Mouse (Mus musculus) T-helper 17 cell (primary cell): Measurements from ENCODE around the gene Npl.

Source experiments
- in situ Hi-C, 2 experiments: fragments of 300-600 bp; cut with MboI, MseI; formaldehyde crosslinking; loops; 1 replicate in 1 of 2; 2 replicates in 1 of 2; pipeline ENCODE4 v1.15.1; 2025; ENCODE audit warnings: high pct_unique_total_duplicates in 2 of 2

Gene Npl

GRCm38 (mm10) chr1:153549536-153550199 lies at the start of gene Npl:
Npl (minus strand) TSS chr1:153550045.
- in situ Hi-C loops: loop anchor here in 1 of 2 experiments (25.0 kb wide), 1 partner anchor 563 kb away; no protein-coding TSS in a partner anchor

GRCm38 (mm10) chr1:153599302-153600045 lies 49.6 kb upstream of the Npl start:
- in situ Hi-C loops: no loop called here

- in situ Hi-C loops: no loop called here
These were observed 48.9 kb upstream of the Npl start for GRCm38 (mm10) chr1:153598773-153599172.

GRCm38 (mm10) chr1:153593678-153594077 lies 43.8 kb upstream of the Npl start:
- in situ Hi-C loops: no loop called here

- in situ Hi-C loops: no loop called here
These were observed 40.4 kb upstream of the Npl start for GRCm38 (mm10) chr1:153590176-153590734.

GRCm38 (mm10) chr1:153587956-153588355 lies 38.1 kb upstream of the Npl start:
- in situ Hi-C loops: no loop called here

GRCm38 (mm10) chr1:153586826-153587225 lies 37.0 kb upstream of the Npl start:
- in situ Hi-C loops: no loop called here

- in situ Hi-C loops: no loop called here
These were observed 35.9 kb upstream of the Npl start for GRCm38 (mm10) chr1:153585752-153586151.

- in situ Hi-C loops: no loop called here
These were observed 33.3 kb upstream of the Npl start for GRCm38 (mm10) chr1:153583189-153583588.

- in situ Hi-C loops: no loop called here
These were observed 24.9 kb upstream of the Npl start for GRCm38 (mm10) chr1:153574730-153575129.

GRCm38 (mm10) chr1:153572271-153573043 lies 22.6 kb upstream of the Npl start:
- in situ Hi-C loops: no loop called here

GRCm38 (mm10) chr1:153565701-153566100 lies 15.9 kb upstream of the Npl start:
- in situ Hi-C loops: loop anchor here in 1 of 2 experiments (5.0 kb wide), 1 partner anchor 107 kb away; no protein-coding TSS in a partner anchor

- in situ Hi-C loops: loop anchor here in 1 of 2 experiments (5.0 kb wide), 1 partner anchor 108 kb away; no protein-coding TSS in a partner anchor
These were observed 14.9 kb upstream of the Npl start for GRCm38 (mm10) chr1:153564701-153565100.

GRCm38 (mm10) chr1:153563675-153564074 lies 13.8 kb upstream of the Npl start:
- in situ Hi-C loops: no loop called here

GRCm38 (mm10) chr1:153560805-153561204 lies 11.0 kb upstream of the Npl start:
- in situ Hi-C loops: no loop called here

- in situ Hi-C loops: loop anchor here (5.0 kb wide), 3 partner anchors 58 to 288 kb away; partner anchors contain the start of gene Rnasel (in 2 of the 2)
These were observed 9.9 kb upstream of the Npl start for GRCm38 (mm10) chr1:153559701-153560100.

GRCm38 (mm10) chr1:153559126-153559647 lies 9.3 kb upstream of the Npl start:
- in situ Hi-C loops: loop anchor here (5.0 kb wide), 3 partner anchors 58 to 288 kb away; partner anchors contain the start of gene Rnasel (in 2 of the 2)

GRCm38 (mm10) chr1:153556896-153557295 lies 7.1 kb upstream of the Npl start:
- in situ Hi-C loops: loop anchor here (5.0 kb wide), 3 partner anchors 60 to 290 kb away; partner anchors contain the start of gene Rnasel (in 2 of the 2)

- in situ Hi-C loops: loop anchor here (5.0 kb wide), 3 partner anchors 61 to 291 kb away; partner anchors contain the start of gene Rnasel (in 2 of the 2)
These were observed 6.4 kb upstream of the Npl start for GRCm38 (mm10) chr1:153556202-153556601.

- in situ Hi-C loops: no loop called here
These were observed 969 bp upstream of the Npl start for GRCm38 (mm10) chr1:153550814-153551213.

GRCm38 (mm10) chr1:153547555-153547954 lies 2.3 kb downstream of the Npl start:
- in situ Hi-C loops: loop anchor here in 1 of 2 experiments (25.0 kb wide), 1 partner anchor 565 kb away; no protein-coding TSS in a partner anchor
